Mouse (Mus musculus) heart, embryonic 14.5 days (tissue): ENCODE measurements around the gene Retreg1. TPM values are rescaled to one million over a fixed set of nuclear protein-coding genes. Genes with fewer than 3 reads are reported as not detected.

Experiments
- ATAC-seq: fragments of 200-750 bp; cut with Nextera tagmentation; 2 replicates; pipeline ENCODE4 v1.8.0; 2017; ENCODE audit warnings: low read depth, moderate TSS enrichment; ENCODE audit not compliant: insufficient number of reproducible peaks, insufficient read depth, low FRiP score
- H3K27ac ChIP-seq, 2 experiments: fragments of 200-500 bp in 1 of 2; fragments of 300-500 bp in 1 of 2; sonication (generic) in 1 of 2; replicated peaks in 1 of 2; 2 replicates each; pipeline ENCODE4 v1.5.1; 2012 to 2014; ENCODE audit warnings: low read depth in 2 of 2, low read length in 2 of 2, control low read depth in 1 of 2, mild to moderate bottlenecking in 1 of 2, mixed read lengths in 1 of 2; ENCODE audit not compliant: control insufficient read depth in 1 of 2, insufficient read depth in 1 of 2
- H3K27me3 ChIP-seq: fragments of 300-500 bp; sonication (generic); 2 replicates; pipeline ENCODE4 v1.6.1; 2014; ENCODE audit warnings: mild to moderate bottlenecking, low read length, control low read depth; ENCODE audit not compliant: control insufficient read depth, insufficient read depth
- H3K36me3 ChIP-seq: fragments of 300-500 bp; sonication (generic); 2 replicates; pipeline ENCODE4 v1.6.1; 2014; ENCODE audit warnings: mild to moderate bottlenecking, control low read depth, low read length, mixed read lengths; ENCODE audit not compliant: control insufficient read depth, insufficient read depth
- H3K4me1 ChIP-seq, 2 experiments: fragments of 200-500 bp in 1 of 2; fragments of 300-500 bp in 1 of 2; sonication (generic) in 1 of 2; 2 replicates each; pipeline ENCODE4 v1.6.1; 2012 to 2014; ENCODE audit warnings: low read length in 2 of 2, control low read depth in 1 of 2, mixed read lengths in 1 of 2; ENCODE audit not compliant: control insufficient read depth in 2 of 2, insufficient read depth in 2 of 2
- H3K4me2 ChIP-seq: fragments of 300-500 bp; sonication (generic); 2 replicates; pipeline ENCODE4 v1.6.1; 2014; ENCODE audit warnings: mild to moderate bottlenecking, low read length
- H3K4me3 ChIP-seq, 2 experiments: fragments of 200-500 bp in 1 of 2; fragments of 300-500 bp in 1 of 2; sonication (generic) in 1 of 2; 2 replicates each; pipeline ENCODE4 v1.5.1; 2012 to 2014; ENCODE audit warnings: low read length in 2 of 2, mild to moderate bottlenecking in 2 of 2, control low read depth in 1 of 2, low read depth in 1 of 2, moderate library complexity in 1 of 2; ENCODE audit not compliant: control insufficient read depth in 1 of 2, insufficient read depth in 1 of 2
- H3K9ac ChIP-seq: fragments of 300-500 bp; sonication (generic); 2 replicates; pipeline ENCODE4 v1.6.1; 2014; ENCODE audit warnings: mild to moderate bottlenecking, low read length
- H3K9me3 ChIP-seq: fragments of 300-500 bp; sonication (generic); 2 replicates; pipeline ENCODE4 v1.6.1; 2016; ENCODE audit warnings: low read length, control low read depth; ENCODE audit not compliant: control insufficient read depth
- WGBS: fragments of 180-500 bp; shearing (Covaris S2); extraction: QIAGEN DNeasy Blood & Tissue Kit; methylation state at CpG from one replicate; pipeline ENCODE4 v1.1.7; 2014; 5-methylcytosine and 5-hydroxymethylcytosine counted together
- polyA plus RNA-seq: library from polyadenylated mRNA; unstranded; fragments of >200 nt; fragmentation: Nextera tagmentation; extraction: Ambion mirVana; gene quantifications from 2 replicates; pipeline ENCODE4 v1.2.1, GENCODE M21; 2014

Retreg1 gene
- 76.8 and 82.5 TPM in 2 replicates for polyA plus RNA-seq

DNA sequence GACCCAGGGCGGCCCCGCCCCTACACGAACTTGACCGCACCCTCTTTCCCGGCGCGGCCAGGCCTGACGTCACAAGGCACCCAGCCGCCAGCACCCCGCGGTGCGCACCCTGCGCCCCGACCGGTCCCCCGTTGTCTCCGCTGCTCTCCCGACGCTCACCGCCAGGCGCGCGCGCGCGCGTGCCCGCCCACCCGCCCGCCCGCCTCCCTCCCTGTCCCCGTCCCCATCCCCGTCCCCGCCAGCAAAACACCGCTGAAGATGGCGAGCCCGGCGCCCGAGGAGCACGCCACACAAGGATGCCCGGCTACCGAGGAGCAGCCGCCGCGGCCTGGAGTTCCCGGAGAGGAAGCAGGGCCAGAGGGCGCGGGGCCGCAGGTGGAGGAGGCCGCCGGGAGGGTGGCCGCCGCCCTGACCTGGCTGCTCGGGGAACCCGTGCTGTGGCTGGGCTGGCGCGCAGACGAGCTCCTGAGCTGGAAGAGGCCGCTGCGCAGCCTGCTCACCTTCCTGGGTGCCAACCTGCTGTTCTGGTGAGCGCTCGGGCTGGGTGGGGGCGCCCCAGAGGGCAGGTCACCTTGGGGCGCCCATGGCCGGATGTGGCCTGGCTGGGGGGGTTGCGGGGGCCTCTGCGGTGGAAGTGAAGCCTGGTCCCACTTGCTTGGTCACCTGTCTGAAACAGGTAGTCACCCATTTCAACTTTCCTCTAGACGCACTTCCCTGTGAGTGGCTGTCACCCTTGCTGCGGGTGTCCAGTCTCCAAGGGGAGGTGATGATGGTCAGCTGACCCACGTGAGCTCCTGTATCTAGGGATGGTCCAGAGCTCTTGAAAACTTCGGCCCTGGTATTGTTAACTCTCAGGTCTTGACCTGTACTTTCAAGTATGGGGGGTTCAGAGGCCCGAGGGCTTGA lies at the start of gene Retreg1:
Gene Retreg1, plus strand, starts transcription at position 95 of the 906 bp plus-strand sequence.
- H3K36me3 ChIP-seq, result no peaks in the 10 kb centered on the region
- peaks cover 10% of the 10 kb centered on the region; the same call in 1 of the 2 replicates for H3K27me3 ChIP-seq
- H3K4me3 ChIP-seq, result peak within 1 kb of the TSS; percentile 71 to 86
- H3K4me1 ChIP-seq, result peaks cover 0 to 3% of the 10 kb centered on the region in 2 experiments; a peak in 1 of 4 replicates
- H3K27ac ChIP-seq, result peak within 1 kb of the TSS in 1 of 2 experiments; percentile 52; a peak in 2 of 4 replicates
- no peaks in the 10 kb centered on the region for H3K9me3 ChIP-seq
- peak within 1 kb of the TSS; percentile 81 for H3K9ac ChIP-seq
- WGBS, result under 1% methylated on average over 57 of the region's 72 CpGs
- H3K4me2 ChIP-seq, result peak within 1 kb of the TSS; percentile 87
- peak; percentile 76 for ATAC-seq

DNA sequence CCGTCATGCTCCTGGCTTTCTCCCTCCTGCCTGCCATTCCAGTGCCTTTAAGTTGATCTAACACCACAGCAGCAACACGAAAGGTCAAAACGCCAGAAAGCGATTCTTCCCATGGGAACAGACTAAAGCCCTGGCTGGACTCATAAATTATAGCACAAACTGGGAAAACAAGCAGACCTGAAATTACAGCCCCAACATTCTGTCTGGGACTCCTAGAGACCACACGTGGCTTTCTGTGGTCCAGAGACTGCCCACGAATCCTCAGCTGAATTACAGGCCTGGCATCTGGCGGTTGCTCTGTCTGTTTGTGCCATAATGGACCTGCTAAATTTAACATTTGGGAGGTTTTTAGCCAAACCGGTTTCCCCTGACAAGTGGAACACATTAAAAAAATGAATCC lies 48.9 kb upstream of the Retreg1 start:
- no peak for ATAC-seq
- Histone ChIP-seq H3K9me3 (no peaks in the 10 kb centered on the region), H3K27ac (no peak overlapping the region), H3K27me3 (no peaks in the 10 kb centered on the region), H3K4me2 (no peak overlapping the region), H3K4me1 (no peaks in the 10 kb centered on the region), H3K9ac (no peak overlapping the region), H3K4me3 (no peak overlapping the region), H3K36me3 (peaks cover 58% of the 10 kb centered on the region)
- WGBS, result 91% methylated on average over 8 of the region's 8 CpGs

DNA sequence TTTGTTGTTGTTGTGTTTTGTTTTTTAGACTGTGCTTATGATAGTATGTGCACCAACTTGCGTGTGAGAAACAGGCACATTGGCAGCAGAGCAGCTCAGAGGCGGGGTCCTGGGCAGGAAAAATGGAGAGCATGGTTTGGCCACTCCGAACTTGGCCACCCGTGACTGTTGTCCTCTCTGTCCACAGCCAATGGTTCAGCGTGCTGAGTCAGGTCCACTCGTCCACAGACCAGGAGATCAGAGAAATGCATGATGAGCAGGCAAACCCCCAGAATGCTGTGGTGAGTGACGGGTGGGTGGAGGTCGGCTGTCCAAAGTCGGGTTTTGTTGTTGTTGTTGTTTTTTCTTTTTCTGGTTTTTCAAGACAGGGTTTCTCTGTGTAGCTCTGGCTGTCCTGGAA lies 47.5 kb upstream of the Retreg1 start:
- 93% methylated on average over 9 of the region's 9 CpGs for WGBS
- Histone ChIP-seq H3K4me2 (no peak overlapping the region), H3K27ac (no peak overlapping the region), H3K27me3 (no peaks in the 10 kb centered on the region), H3K4me1 (no peaks in the 10 kb centered on the region), H3K9me3 (no peaks in the 10 kb centered on the region), H3K9ac (no peak overlapping the region), H3K4me3 (no peak overlapping the region), H3K36me3 (peaks cover 63% of the 10 kb centered on the region)
- no peak for ATAC-seq

DNA sequence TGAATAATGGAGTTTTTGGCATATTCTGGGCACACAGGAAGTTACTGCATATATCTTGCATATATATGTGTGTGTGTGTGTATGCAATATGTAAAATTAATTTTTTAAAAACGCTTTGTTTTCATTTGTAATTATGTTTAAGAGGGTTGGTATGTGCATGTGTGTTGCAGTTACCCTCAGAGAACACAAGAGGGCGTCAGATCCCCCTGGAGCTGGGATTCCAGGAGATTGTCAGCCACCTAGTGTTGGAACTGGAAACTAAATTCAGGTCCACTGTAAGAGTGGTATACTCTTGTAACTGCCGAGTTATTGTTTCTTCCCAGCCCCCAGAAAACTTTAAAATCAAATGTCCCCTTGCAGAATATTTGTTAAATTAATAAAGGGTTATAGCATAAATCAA lies 46.6 kb upstream of the Retreg1 start:
- 59% methylated on average over 3 of the region's 3 CpGs for WGBS
- Histone ChIP-seq H3K4me1 (no peaks in the 10 kb centered on the region), H3K36me3 (peaks cover 71% of the 10 kb centered on the region), H3K4me3 (no peak overlapping the region), H3K9me3 (no peaks in the 10 kb centered on the region), H3K4me2 (no peak overlapping the region), H3K27ac (no peak overlapping the region), H3K27me3 (no peaks in the 10 kb centered on the region), H3K9ac (no peak overlapping the region)
- no peak for ATAC-seq

GRCm38 (mm10) chr15:25797179-25797578 lies 45.8 kb upstream of the Retreg1 start:
- no peak for ATAC-seq
- H3K9ac ChIP-seq, result no peak overlapping the region
- no peak overlapping the region for H3K4me2 ChIP-seq
- peaks cover 80% of the 10 kb centered on the region for H3K36me3 ChIP-seq
- H3K4me3 ChIP-seq, result no peak overlapping the region
- no peaks in the 10 kb centered on the region for H3K27me3 ChIP-seq
- no peaks in the 10 kb centered on the region for H3K9me3 ChIP-seq
- no peak overlapping the region for H3K27ac ChIP-seq
- WGBS, result 87% methylated on average over 8 of the region's 8 CpGs
- no peaks in the 10 kb centered on the region for H3K4me1 ChIP-seq

GRCm38 (mm10) chr15:25797888-25798287 lies 45.1 kb upstream of the Retreg1 start:
- 85% methylated on average over 1 of the region's 1 CpGs for WGBS
- peaks cover 82% of the 10 kb centered on the region for H3K36me3 ChIP-seq

GRCm38 (mm10) chr15:25801726-25802125 lies 41.3 kb upstream of the Retreg1 start:
- Histone ChIP-seq H3K4me1 (no peaks in the 10 kb centered on the region), H3K4me3 (no peak overlapping the region), H3K9me3 (no peaks in the 10 kb centered on the region), H3K9ac (no peak overlapping the region), H3K36me3 (peaks cover 91% of the 10 kb centered on the region), H3K27me3 (no peaks in the 10 kb centered on the region), H3K27ac (no peak overlapping the region), H3K4me2 (no peak overlapping the region)
- 86% methylated on average over 5 of the region's 5 CpGs for WGBS
- no peak for ATAC-seq

More at GRCm38 (mm10) chr15:25797888-25798287, 45.1 kb upstream of the Retreg1 start:
- Histone ChIP-seq H3K9ac (no peak overlapping the region), H3K4me2 (no peak overlapping the region), H3K9me3 (no peaks in the 10 kb centered on the region), H3K27me3 (no peaks in the 10 kb centered on the region), H3K4me1 (no peaks in the 10 kb centered on the region), H3K27ac (no peak overlapping the region), H3K4me3 (no peak overlapping the region)
- no peak for ATAC-seq
